Mouse (Mus musculus): ENCODE results near the gene Wdr11. TPM values are rescaled to one million over a fixed set of nuclear protein-coding genes. Genes with fewer than 3 reads are reported as not detected.
A peak's percentile ranks its signal among the peaks of the same experiment; 100 is the strongest.

Wdr11 gene
- 55.1 and 56.1 TPM in 2 replicates for polyA plus RNA-seq (2012; ENCODE audit: insufficient read depth, insufficient read length, missing spikeins)

DNA sequence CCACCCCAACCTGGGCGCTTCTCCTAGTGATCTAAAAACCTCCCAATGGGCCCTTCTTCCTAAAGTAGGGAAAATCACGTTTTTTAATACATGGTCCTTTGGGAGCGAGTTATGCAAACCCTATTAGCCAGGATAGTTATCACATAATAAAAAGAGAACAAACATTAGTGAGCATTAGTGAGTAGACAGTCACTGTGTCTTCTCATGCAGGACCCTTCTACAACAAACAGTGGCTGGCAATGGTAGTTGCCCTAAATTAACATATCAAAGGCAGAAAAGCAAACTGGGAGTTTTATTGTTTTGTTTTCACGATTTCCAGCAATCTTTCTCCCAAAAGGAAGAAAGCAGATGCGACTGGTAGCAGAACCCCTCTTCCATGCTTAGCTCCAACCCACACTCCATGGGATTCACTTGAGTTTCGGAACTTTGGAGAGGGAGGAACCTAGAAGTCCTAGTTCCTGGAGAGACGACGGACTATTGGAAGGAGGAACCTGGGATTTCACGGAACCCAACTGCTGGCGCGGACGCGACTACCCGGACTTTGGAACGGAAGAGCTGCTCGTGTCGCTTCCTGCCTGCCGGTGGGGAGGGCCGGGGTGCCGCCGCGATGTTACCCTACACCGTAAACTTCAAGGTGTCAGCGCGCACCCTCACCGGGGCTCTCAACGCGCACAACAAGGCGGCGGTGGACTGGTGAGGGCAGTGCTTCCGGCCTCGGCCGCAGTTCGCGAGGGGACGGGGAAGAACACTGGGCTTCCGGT, at the start of gene Wdr11:
Wdr11 (plus strand) TSS at position 493 of the 761 bp plus-strand sequence.
- H3K27ac ChIP-seq (ENCODE audit: insufficient read depth, low read depth, low read length) = peak within 1 kb of the TSS; percentile 97
- TF ChIP-seq POLR2A (IDR thresholded peaks at IDR 0.05; ENCODE audit: borderline replicate concordance, low read depth, low read length) (no peak), CTCF (IDR thresholded peaks at IDR 0.05; ENCODE audit: low read depth, low read length) (no peak)

DNA sequence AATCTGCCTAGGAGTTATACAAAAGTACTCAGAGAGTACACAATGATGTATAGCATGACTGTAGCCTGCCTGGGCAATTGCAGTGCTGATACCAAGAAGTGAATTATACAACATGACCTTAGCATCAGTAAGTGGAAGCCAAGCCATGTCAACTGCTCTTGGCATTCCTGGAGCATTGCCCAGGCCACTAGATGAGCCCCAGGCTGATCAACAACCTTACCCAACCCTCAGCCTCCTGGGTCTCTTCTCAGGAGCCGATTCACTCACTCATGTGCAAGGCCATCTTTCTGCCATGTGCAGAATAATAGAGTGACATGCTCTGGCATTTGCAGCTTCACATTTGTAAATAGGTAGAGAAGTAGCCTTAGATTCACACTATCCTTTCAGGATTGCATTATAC, 24.1 kb upstream of the Wdr11 start:
- TF ChIP-seq POLR2A (IDR thresholded peaks at IDR 0.05; ENCODE audit: borderline replicate concordance, low read depth, low read length) = no peak
- TF ChIP-seq CTCF (IDR thresholded peaks at IDR 0.05; ENCODE audit: low read depth, low read length) = no peak
- no peak overlapping the region for H3K4me3 ChIP-seq (ENCODE audit: insufficient read depth, low read length)
- no peaks in the 10 kb centered on the region for H3K4me1 ChIP-seq (ENCODE audit: control insufficient read depth, insufficient read depth, low read length)
- H3K27ac ChIP-seq (ENCODE audit: insufficient read depth, low read depth, low read length) = no peak overlapping the region

More for the DNA sequence above, at the start of gene Wdr11:
- H3K4me1 ChIP-seq (ENCODE audit: control insufficient read depth, insufficient read depth, low read length) = peaks cover 8% of the 10 kb centered on the region
- peak within 1 kb of the TSS; percentile 97 for H3K4me3 ChIP-seq (ENCODE audit: insufficient read depth, low read length)

DNA sequence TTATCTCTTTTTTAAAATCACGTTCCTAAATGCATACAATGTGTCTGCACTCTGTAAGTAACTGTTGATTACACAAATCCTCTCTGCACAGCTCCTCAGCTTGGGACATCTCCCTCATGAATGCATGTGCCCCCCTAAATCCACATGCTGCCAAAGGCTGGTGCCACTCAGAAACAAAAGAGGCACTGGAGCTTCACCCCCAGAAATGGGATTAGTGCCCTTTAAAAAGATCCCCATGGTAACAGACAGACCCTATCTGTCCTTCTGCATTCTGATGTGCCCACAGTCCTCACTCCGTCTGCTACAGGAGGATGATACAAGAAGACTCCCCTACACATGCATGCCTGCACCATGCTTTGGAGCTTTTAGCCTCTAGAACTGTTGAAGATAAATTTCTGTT, 23.3 kb upstream of the Wdr11 start:
- Histone ChIP-seq H3K4me1 (ENCODE audit: control insufficient read depth, insufficient read depth, low read length) (peaks cover 2% of the 10 kb centered on the region), H3K4me3 (ENCODE audit: insufficient read depth, low read length) (no peak overlapping the region), H3K27ac (ENCODE audit: insufficient read depth, low read depth, low read length) (no peak overlapping the region)
- TF ChIP-seq POLR2A (IDR thresholded peaks at IDR 0.05; ENCODE audit: borderline replicate concordance, low read depth, low read length) (no peak), CTCF (IDR thresholded peaks at IDR 0.05; ENCODE audit: low read depth, low read length) (no peak)

DNA sequence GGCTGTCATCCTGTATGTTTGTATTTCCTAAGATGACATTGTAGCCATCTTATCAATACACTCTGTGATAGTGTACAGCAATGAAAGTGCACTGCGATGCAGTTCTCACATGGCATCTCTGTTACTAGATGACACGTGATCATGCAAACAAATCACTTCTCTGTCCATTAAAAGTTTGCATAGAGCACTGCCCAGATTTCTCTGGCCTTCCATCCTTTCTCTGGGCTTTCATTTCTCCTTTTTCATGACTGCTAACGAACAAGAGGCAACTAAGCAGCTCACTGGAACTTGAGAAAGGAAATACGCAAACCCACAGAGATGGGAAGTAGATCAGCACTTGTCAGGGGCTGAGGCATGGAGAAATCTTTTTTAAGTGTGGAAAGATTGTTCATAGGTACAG, 17.2 kb upstream of the Wdr11 start:
- H3K4me3 ChIP-seq (ENCODE audit: insufficient read depth, low read length) = no peak overlapping the region
- H3K27ac ChIP-seq (ENCODE audit: insufficient read depth, low read depth, low read length) = peak overlapping the region; percentile 100
- peaks cover 35% of the 10 kb centered on the region for H3K4me1 ChIP-seq (ENCODE audit: control insufficient read depth, insufficient read depth, low read length)
- no peak for TF ChIP-seq POLR2A (IDR thresholded peaks at IDR 0.05; ENCODE audit: borderline replicate concordance, low read depth, low read length)
- no peak for TF ChIP-seq CTCF (IDR thresholded peaks at IDR 0.05; ENCODE audit: low read depth, low read length)

DNA sequence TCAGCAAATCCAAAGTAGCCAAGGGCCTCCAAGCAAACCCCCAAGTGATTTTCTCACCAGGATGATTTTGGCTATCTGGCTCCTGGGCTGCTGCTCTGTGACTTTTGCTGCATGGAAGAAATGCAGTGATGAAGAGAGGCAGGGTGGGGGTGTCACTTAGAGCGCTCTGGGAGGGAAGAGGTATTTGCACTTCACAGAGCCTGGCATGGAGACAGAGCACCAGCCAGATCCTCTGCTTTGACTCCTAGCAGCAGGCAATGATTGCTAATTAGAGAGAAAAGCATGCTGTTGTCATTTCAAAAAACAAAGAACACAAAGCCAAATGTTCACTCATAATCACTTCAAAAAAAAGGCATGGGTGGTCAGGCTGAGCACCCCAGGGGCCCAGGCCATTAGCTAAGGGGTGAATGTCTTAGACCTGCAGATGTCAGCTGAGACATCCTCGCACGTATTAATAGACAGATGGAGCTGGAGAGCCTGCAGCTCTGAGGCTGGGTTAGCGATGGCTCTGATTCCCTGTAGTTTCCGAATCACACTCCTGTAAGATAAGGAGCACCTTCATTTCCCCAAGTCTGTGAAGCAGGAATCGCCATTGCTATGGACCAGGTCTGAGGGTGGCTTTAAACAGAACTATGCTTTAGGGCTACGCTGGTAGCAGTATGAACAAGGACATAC, 16.4 kb upstream of the Wdr11 start:
- Histone ChIP-seq H3K4me3 (ENCODE audit: insufficient read depth, low read length) (peak overlapping the region; percentile 28), H3K4me1 (ENCODE audit: control insufficient read depth, insufficient read depth, low read length) (peaks cover 35% of the 10 kb centered on the region), H3K27ac (ENCODE audit: insufficient read depth, low read depth, low read length) (peak overlapping the region; percentile 100)
- TF ChIP-seq POLR2A (IDR thresholded peaks at IDR 0.05; ENCODE audit: borderline replicate concordance, low read depth, low read length) = no peak
- TF ChIP-seq CTCF (IDR thresholded peaks at IDR 0.05; ENCODE audit: low read depth, low read length) = no peak

DNA sequence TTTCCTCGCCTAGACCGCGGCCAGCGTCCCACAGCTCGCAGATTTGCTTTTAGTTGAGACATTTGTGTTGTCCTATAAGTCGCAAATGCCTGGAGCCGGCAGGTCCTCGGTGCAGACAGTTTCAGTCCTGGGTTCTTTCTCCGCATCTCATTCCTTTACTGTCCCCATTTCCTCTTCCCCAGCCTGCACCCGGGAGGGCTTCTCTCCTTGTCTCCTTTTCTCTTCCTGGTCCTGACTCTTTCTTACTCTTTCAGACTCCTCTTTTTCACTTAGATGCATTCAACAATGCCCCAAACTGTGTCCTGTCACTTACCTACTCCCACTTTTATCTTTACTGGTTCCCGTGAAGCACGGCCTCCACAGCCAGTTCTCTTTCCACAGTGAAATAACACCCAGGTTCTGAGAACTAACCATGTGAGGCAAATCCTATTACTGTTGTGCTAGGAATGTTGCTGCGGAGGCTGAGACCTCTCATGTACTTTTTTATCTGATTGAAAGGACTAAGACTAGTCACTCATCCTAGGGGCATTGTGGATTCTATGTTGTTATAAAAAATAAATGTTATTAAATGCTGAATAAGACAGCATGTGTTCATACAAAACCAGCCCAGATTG, 576 bp downstream of the Wdr11 start:
- Histone ChIP-seq H3K4me1 (ENCODE audit: control insufficient read depth, insufficient read depth, low read length) (peaks cover 10% of the 10 kb centered on the region), H3K27ac (ENCODE audit: insufficient read depth, low read depth, low read length) (peak overlapping the region; percentile 97), H3K4me3 (ENCODE audit: insufficient read depth, low read length) (peak overlapping the region; percentile 97)
- TF ChIP-seq POLR2A (IDR thresholded peaks at IDR 0.05; ENCODE audit: borderline replicate concordance, low read depth, low read length) = no peak
- no peak for TF ChIP-seq CTCF (IDR thresholded peaks at IDR 0.05; ENCODE audit: low read depth, low read length)

DNA sequence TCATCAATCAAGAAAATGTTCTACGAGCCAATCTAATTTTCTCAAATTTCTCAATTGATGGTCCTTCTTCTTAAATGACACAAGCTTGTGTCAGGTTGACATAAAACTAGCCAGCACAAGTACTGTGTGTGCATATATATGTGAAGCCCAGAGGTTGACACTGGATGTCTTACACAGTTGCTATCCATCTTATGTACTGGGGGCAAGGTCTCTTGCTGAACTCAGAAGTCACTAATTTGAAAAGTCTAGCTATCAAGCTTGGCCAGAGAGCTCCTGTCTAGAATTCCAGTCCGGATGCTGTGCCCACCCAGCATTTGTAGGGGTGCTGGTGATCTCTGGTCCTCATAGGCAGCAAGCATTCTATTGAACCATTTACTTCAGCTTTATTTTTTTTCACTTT, 5.5 kb downstream of the Wdr11 start:
- Histone ChIP-seq H3K4me1 (ENCODE audit: control insufficient read depth, insufficient read depth, low read length) (peaks cover 7% of the 10 kb centered on the region), H3K4me3 (ENCODE audit: insufficient read depth, low read length) (no peak overlapping the region), H3K27ac (ENCODE audit: insufficient read depth, low read depth, low read length) (no peak overlapping the region)
- no peak for TF ChIP-seq POLR2A (IDR thresholded peaks at IDR 0.05; ENCODE audit: borderline replicate concordance, low read depth, low read length)
- no peak for TF ChIP-seq CTCF (IDR thresholded peaks at IDR 0.05; ENCODE audit: low read depth, low read length)

DNA sequence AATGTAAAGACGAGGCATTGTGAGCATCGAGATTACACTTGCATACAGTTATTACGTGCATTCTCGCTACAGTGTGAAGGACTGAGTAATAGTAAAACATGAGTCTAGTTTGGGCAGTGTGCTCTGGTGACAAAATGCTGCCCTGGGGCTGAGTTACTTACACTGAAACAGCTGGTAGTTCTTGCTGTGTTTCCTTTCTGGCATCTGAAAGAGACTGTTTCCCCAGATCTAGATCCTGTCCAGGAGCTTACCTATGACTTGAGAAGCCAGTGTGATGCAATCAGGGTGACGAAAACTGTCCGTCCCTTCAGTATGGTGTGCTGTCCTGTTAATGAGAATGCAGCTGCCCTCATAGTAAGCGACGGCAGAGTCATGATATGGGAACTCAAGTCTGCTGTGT, 14.6 kb downstream of the Wdr11 start:
- TF ChIP-seq CTCF (IDR thresholded peaks at IDR 0.05; ENCODE audit: low read depth, low read length) (no peak), POLR2A (IDR thresholded peaks at IDR 0.05; ENCODE audit: borderline replicate concordance, low read depth, low read length) (no peak)
- Histone ChIP-seq H3K4me3 (ENCODE audit: insufficient read depth, low read length) (no peak overlapping the region), H3K4me1 (ENCODE audit: control insufficient read depth, insufficient read depth, low read length) (no peaks in the 10 kb centered on the region), H3K27ac (ENCODE audit: insufficient read depth, low read depth, low read length) (no peak overlapping the region)

DNA sequence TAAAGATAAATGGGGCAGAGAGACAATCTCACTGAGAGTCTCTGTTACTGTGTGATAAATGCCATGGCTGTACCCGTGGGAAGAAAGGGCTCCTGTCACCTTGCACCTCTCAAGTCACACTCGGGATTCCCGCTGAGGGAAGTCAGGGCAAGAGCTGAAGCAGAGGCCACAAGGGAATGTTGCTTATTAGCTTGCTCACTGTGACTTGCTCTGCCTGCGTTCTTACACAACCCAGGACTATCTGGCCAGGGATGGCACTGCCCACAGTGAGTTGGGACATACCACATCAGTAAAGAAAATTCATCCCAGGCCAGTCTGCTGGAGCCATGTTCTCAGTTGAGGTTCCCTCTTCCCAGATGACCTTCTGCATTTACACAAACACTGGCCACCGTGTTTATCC, 29.5 kb downstream of the Wdr11 start:
- H3K27ac ChIP-seq (ENCODE audit: insufficient read depth, low read depth, low read length) = no peak overlapping the region
- no peak for TF ChIP-seq CTCF (IDR thresholded peaks at IDR 0.05; ENCODE audit: low read depth, low read length)
- TF ChIP-seq POLR2A (IDR thresholded peaks at IDR 0.05; ENCODE audit: borderline replicate concordance, low read depth, low read length) = no peak
- H3K4me1 ChIP-seq (ENCODE audit: control insufficient read depth, insufficient read depth, low read length) = no peaks in the 10 kb centered on the region
- no peak overlapping the region for H3K4me3 ChIP-seq (ENCODE audit: insufficient read depth, low read length)

DNA sequence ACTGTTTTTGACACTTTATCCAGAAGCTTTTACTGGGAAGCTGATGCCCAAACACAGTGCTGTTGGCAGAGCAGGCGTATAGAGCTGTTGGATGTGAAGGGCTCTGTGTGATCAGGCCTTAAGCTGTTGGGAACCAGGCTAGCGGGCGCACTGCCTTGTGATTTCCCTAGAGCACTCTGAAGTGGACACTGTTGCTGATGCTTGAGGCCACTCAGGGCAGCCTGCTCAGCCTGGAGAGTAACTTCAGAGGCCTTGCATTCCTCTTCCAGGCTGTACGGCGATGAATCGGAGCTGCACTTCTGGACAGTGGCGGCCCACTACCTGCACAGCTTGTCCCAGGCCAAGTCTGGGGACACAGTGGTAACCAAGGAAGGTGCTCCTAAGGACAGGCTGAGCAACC, 38.7 kb downstream of the Wdr11 start:
- no peak for TF ChIP-seq POLR2A (IDR thresholded peaks at IDR 0.05; ENCODE audit: borderline replicate concordance, low read depth, low read length)
- no peak for TF ChIP-seq CTCF (IDR thresholded peaks at IDR 0.05; ENCODE audit: low read depth, low read length)
- H3K4me1 ChIP-seq (ENCODE audit: control insufficient read depth, insufficient read depth, low read length) = no peaks in the 10 kb centered on the region
- H3K4me3 ChIP-seq (ENCODE audit: insufficient read depth, low read length) = no peak overlapping the region
- no peak overlapping the region for H3K27ac ChIP-seq (ENCODE audit: insufficient read depth, low read depth, low read length)
